Mouse (Mus musculus): ENCODE results near the gene Cstb. TPM values are rescaled to one million over a fixed set of nuclear protein-coding genes. Genes with fewer than 3 reads are reported as not detected.

Cstb gene
- polyA plus RNA-seq, 1 experiment from 2014 or later, result 114 TPM

- Histone ChIP-seq H3K27me3 (no peaks in the 10 kb centered on the region), H3K36me3 (no peaks in the 10 kb centered on the region), H3K4me2 (peak overlapping the region; percentile 98; the same call in 1 of the 2 replicates), H3K27ac (no peak overlapping the region), H3K4me3 (peak overlapping the region; percentile 73), H3K9ac (no peak overlapping the region), H3K4me1 (replicated peaks) (peaks cover 36% of the 10 kb centered on the region), H3K9me3 (replicated peaks) (no peaks in the 10 kb centered on the region)
- no peak for ATAC-seq (replicated peaks; ENCODE audit: insufficient number of reproducible peaks, insufficient read depth, low FRiP score, low read depth)
- WGBS, result 77% methylated on average over 8 of the region's 8 CpGs
Measured at GRCm38 (mm10) chr10:78462945-78463768, 37.7 kb downstream of the Cstb start.

GRCm38 (mm10) chr10:78463769-78464167, 38.3 kb downstream of the Cstb start:
- peak overlapping the region; percentile 67 for H3K9ac ChIP-seq
- peak overlapping the region; percentile 73 for H3K4me3 ChIP-seq
- no peaks in the 10 kb centered on the region for H3K36me3 ChIP-seq
- WGBS, result 79% methylated on average over 3 of the region's 3 CpGs
- no peak overlapping the region for H3K27ac ChIP-seq
- H3K4me2 ChIP-seq, result peak overlapping the region; percentile 98
- H3K9me3 ChIP-seq (replicated peaks), result no peaks in the 10 kb centered on the region
- H3K4me1 ChIP-seq (replicated peaks), result peaks cover 30% of the 10 kb centered on the region
- ATAC-seq (replicated peaks; ENCODE audit: insufficient number of reproducible peaks, insufficient read depth, low FRiP score, low read depth), result no peak
- H3K27me3 ChIP-seq, result no peaks in the 10 kb centered on the region

GRCm38 (mm10) chr10:78464201-78464791, 38.8 kb downstream of the Cstb start:
- peak overlapping the region; percentile 98 for H3K4me2 ChIP-seq
- H3K4me1 ChIP-seq (replicated peaks), result peaks cover 27% of the 10 kb centered on the region
- no peaks in the 10 kb centered on the region for H3K27me3 ChIP-seq
- peak overlapping the region; percentile 73 for H3K4me3 ChIP-seq
- no peaks in the 10 kb centered on the region for H3K9me3 ChIP-seq (replicated peaks)
- WGBS, result 2% methylated on average over 32 of the region's 32 CpGs
- H3K9ac ChIP-seq, result peak overlapping the region; percentile 67
- H3K27ac ChIP-seq, result peak overlapping the region; percentile 52
- peak; percentile 16 for ATAC-seq (replicated peaks; ENCODE audit: insufficient number of reproducible peaks, insufficient read depth, low FRiP score, low read depth)
- H3K36me3 ChIP-seq, result no peaks in the 10 kb centered on the region

GRCm38 (mm10) chr10:78464792-78465207, 39.3 kb downstream of the Cstb start, which contains the start of gene Pdxk:
Gene Pdxk, minus strand, starts transcription at chr10:78464975.
- peak within 1 kb of the TSS; percentile 67 for H3K9ac ChIP-seq
- no peaks in the 10 kb centered on the region for H3K27me3 ChIP-seq
- no peaks in the 10 kb centered on the region for H3K9me3 ChIP-seq (replicated peaks)
- H3K4me2 ChIP-seq, result peak within 1 kb of the TSS; percentile 98
- WGBS, result under 1% methylated on average over 35 of the region's 35 CpGs
- peaks cover 27% of the 10 kb centered on the region for H3K4me1 ChIP-seq (replicated peaks)
- peak; percentile 93 for ATAC-seq (replicated peaks; ENCODE audit: insufficient number of reproducible peaks, insufficient read depth, low FRiP score, low read depth)
- H3K4me3 ChIP-seq, result peak within 1 kb of the TSS; percentile 73
- H3K36me3 ChIP-seq, result no peaks in the 10 kb centered on the region
- H3K27ac ChIP-seq, result peak within 1 kb of the TSS; percentile 58

GRCm38 (mm10) chr10:78465472-78465871, 40.0 kb downstream of the Cstb start:
- WGBS, result 83% methylated on average over 3 of the region's 3 CpGs
- Histone ChIP-seq H3K4me2 (peak overlapping the region; percentile 98), H3K9ac (no peak overlapping the region), H3K27me3 (no peaks in the 10 kb centered on the region), H3K4me3 (peak overlapping the region; percentile 73), H3K4me1 (replicated peaks) (peaks cover 22% of the 10 kb centered on the region), H3K36me3 (no peaks in the 10 kb centered on the region), H3K9me3 (replicated peaks) (no peaks in the 10 kb centered on the region), H3K27ac (peak overlapping the region; percentile 58)
- ATAC-seq (replicated peaks; ENCODE audit: insufficient number of reproducible peaks, insufficient read depth, low FRiP score, low read depth), result no peak

- no peak for ATAC-seq (replicated peaks; ENCODE audit: insufficient number of reproducible peaks, insufficient read depth, low FRiP score, low read depth)
- WGBS, result 80% methylated on average over 9 of the region's 9 CpGs
- no peaks in the 10 kb centered on the region for H3K36me3 ChIP-seq
Measured at GRCm38 (mm10) chr10:78466647-78467046, 41.2 kb downstream of the Cstb start.

GRCm38 (mm10) chr10:78467761-78468310, 42.4 kb downstream of the Cstb start:
- no peaks in the 10 kb centered on the region for H3K9me3 ChIP-seq (replicated peaks)
- no peak overlapping the region for H3K4me2 ChIP-seq
- no peaks in the 10 kb centered on the region for H3K36me3 ChIP-seq
- H3K9ac ChIP-seq, result no peak overlapping the region
- ATAC-seq (replicated peaks; ENCODE audit: insufficient number of reproducible peaks, insufficient read depth, low FRiP score, low read depth), result no peak
- 48% methylated on average over 2 of the region's 2 CpGs for WGBS
- H3K4me3 ChIP-seq, result no peak overlapping the region
- H3K27ac ChIP-seq, result no peak overlapping the region
- no peaks in the 10 kb centered on the region for H3K27me3 ChIP-seq
- H3K4me1 ChIP-seq (replicated peaks), result peaks cover 27% of the 10 kb centered on the region

More at GRCm38 (mm10) chr10:78466647-78467046, 41.2 kb downstream of the Cstb start:
- no peak overlapping the region for H3K4me3 ChIP-seq
- no peak overlapping the region for H3K9ac ChIP-seq
- H3K27ac ChIP-seq, result no peak overlapping the region
- peaks cover 27% of the 10 kb centered on the region for H3K4me1 ChIP-seq (replicated peaks)
- H3K27me3 ChIP-seq, result no peaks in the 10 kb centered on the region
- H3K9me3 ChIP-seq (replicated peaks), result no peaks in the 10 kb centered on the region
- no peak overlapping the region for H3K4me2 ChIP-seq

GRCm38 (mm10) chr10:78470582-78471313, 45.3 kb downstream of the Cstb start:
- no peaks in the 10 kb centered on the region for H3K36me3 ChIP-seq
- WGBS, result 34% methylated on average over 15 of the region's 15 CpGs
- H3K4me1 ChIP-seq (replicated peaks), result peaks cover 8% of the 10 kb centered on the region; the same call in 1 of the 2 replicates
- H3K9ac ChIP-seq, result no peak overlapping the region
- H3K4me2 ChIP-seq, result peak overlapping the region; percentile 34
- no peaks in the 10 kb centered on the region for H3K9me3 ChIP-seq (replicated peaks)
- 0 out of 2 replicates have a peak overlapping the region, but pooled peaks have one; percentile 13 for H3K4me3 ChIP-seq
- no peaks in the 10 kb centered on the region for H3K27me3 ChIP-seq
- ATAC-seq (replicated peaks; ENCODE audit: insufficient number of reproducible peaks, insufficient read depth, low FRiP score, low read depth), result no peak
- peak overlapping the region; percentile 36 for H3K27ac ChIP-seq

GRCm38 (mm10) chr10:78472046-78472445, 46.6 kb downstream of the Cstb start:
- H3K9me3 ChIP-seq (replicated peaks), result no peaks in the 10 kb centered on the region
- peaks cover 8% of the 10 kb centered on the region; the same call in 1 of the 2 replicates for H3K4me1 ChIP-seq (replicated peaks)
- no peak overlapping the region for H3K9ac ChIP-seq
- no peaks in the 10 kb centered on the region for H3K27me3 ChIP-seq
- no peak overlapping the region for H3K4me3 ChIP-seq
- H3K4me2 ChIP-seq, result no peak overlapping the region
- no peaks in the 10 kb centered on the region for H3K36me3 ChIP-seq
- H3K27ac ChIP-seq, result no peak overlapping the region
- WGBS, result 80% methylated on average over 3 of the region's 3 CpGs
- no peak for ATAC-seq (replicated peaks; ENCODE audit: insufficient number of reproducible peaks, insufficient read depth, low FRiP score, low read depth)

- ATAC-seq (replicated peaks; ENCODE audit: insufficient number of reproducible peaks, insufficient read depth, low FRiP score, low read depth), result no peak
- WGBS, result 36% methylated on average over 5 of the region's 5 CpGs
Measured at GRCm38 (mm10) chr10:78473434-78473833, 48.0 kb downstream of the Cstb start.

GRCm38 (mm10) chr10:78474759-78475158, 49.3 kb downstream of the Cstb start:
- Histone ChIP-seq H3K27ac (no peak overlapping the region), H3K9ac (no peak overlapping the region), H3K4me1 (replicated peaks) (peaks cover 8% of the 10 kb centered on the region; the same call in 1 of the 2 replicates), H3K9me3 (replicated peaks) (no peaks in the 10 kb centered on the region), H3K4me3 (no peak overlapping the region), H3K36me3 (no peaks in the 10 kb centered on the region), H3K4me2 (no peak overlapping the region), H3K27me3 (0 out of 2 replicates have a peak, but pooled peaks cover 2% of the 10 kb centered on the region)
- ATAC-seq (replicated peaks; ENCODE audit: insufficient number of reproducible peaks, insufficient read depth, low FRiP score, low read depth), result no peak
- WGBS, result 50% methylated on average over 8 of the region's 8 CpGs

More at GRCm38 (mm10) chr10:78473434-78473833, 48.0 kb downstream of the Cstb start:
- Histone ChIP-seq H3K36me3 (no peaks in the 10 kb centered on the region), H3K27me3 (no peaks in the 10 kb centered on the region), H3K4me3 (no peak overlapping the region), H3K4me2 (no peak overlapping the region), H3K9me3 (replicated peaks) (no peaks in the 10 kb centered on the region), H3K27ac (no peak overlapping the region), H3K4me1 (replicated peaks) (peaks cover 8% of the 10 kb centered on the region; the same call in 1 of the 2 replicates), H3K9ac (no peak overlapping the region)
